Comparison of ENCODE assay signal across 21 mouse cellular contexts in the genomic region with DNA sequence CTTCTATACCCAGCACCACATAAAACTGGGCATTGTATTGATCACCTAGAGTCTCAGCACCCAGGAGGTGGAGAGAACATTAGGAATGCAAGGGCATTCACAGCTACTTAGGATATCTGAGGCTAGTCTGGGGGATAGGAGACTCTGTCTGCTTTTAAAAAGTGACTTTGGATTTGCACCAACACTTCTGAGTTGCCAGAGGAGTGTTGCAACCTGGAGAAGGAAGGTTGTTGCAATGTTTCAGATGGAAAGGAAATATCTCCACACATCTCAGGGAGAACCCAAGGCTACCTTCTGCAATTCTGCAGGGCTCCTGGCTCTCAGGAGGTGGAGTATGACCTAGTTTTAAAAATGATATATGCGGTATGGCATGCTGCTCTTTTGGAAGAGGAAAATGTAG. TPM values are rescaled to one million over a fixed set of nuclear protein-coding genes. Genes with fewer than 3 reads are reported as not detected.
DNase-seq lines count a peak whose midpoint lies in the region; ATAC-seq and TF ChIP-seq lines count a peak whose summit lies in the region.
"Had no signal": no experiment of that assay in that cellular context is flagged by ENCODE, and none has a peak within 500 bp of the region (broad histone marks: within the 10 kb centered on the region; RNA-seq: fewer than 3 reads in every experiment).

No protein-coding gene starts in this region.

- peak; percentile 45 for ATAC-seq in frontal cortex, adult (ENCODE audit: low TSS enrichment)
- ATAC-seq in stomach, postnatal 0 days (ENCODE audit: low FRiP score, low TSS enrichment), result no peak
- ATAC-seq: forebrain, embryonic 13.5 days; hindbrain, embryonic 16.5 days; intestine, embryonic 16.5 days; liver, embryonic 12.5 days; midbrain, embryonic 16.5 days had no signal

- H3K4me3 ChIP-seq in stomach, postnatal 0 days (ENCODE audit: low read depth, low read length), result no peak overlapping the region
- H3K4me3 ChIP-seq: erythroblast, embryonic 14.5 days; forebrain, embryonic 13.5 days; kidney, embryonic 15.5 days; liver, embryonic 12.5 days; neural tube, embryonic 15.5 days had no signal

- H3K27me3 ChIP-seq in stomach, postnatal 0 days (ENCODE audit: control insufficient read depth, insufficient read depth, low read length), result no peaks in the 10 kb centered on the region
- H3K27me3 ChIP-seq: kidney, embryonic 15.5 days; liver, embryonic 12.5 days; neural tube, embryonic 15.5 days had no signal

- H3K9ac ChIP-seq in stomach, postnatal 0 days (ENCODE audit: low read length), result no peak overlapping the region
- H3K9ac ChIP-seq: forebrain, embryonic 13.5 days; kidney, embryonic 15.5 days; liver, embryonic 12.5 days; neural tube, embryonic 15.5 days had no signal

- H3K4me2 ChIP-seq in stomach, postnatal 0 days (replicated peaks; ENCODE audit: low read depth), result no peak overlapping the region
- H3K4me2 ChIP-seq: forebrain, embryonic 13.5 days; kidney, embryonic 15.5 days; liver, embryonic 12.5 days; neural tube, embryonic 15.5 days had no signal

- H3K4me1 ChIP-seq in stomach, postnatal 0 days (replicated peaks; ENCODE audit: control insufficient read depth, insufficient read depth), result no peaks in the 10 kb centered on the region

- H3K36me3 ChIP-seq in stomach, postnatal 0 days (ENCODE audit: control insufficient read depth, insufficient read depth, low read length), result no peaks in the 10 kb centered on the region
- H3K36me3 ChIP-seq: kidney, embryonic 15.5 days; liver, embryonic 12.5 days; neural tube, embryonic 15.5 days had no signal

- no peak for TF ChIP-seq EP300 in stomach, postnatal 0 days (optimal IDR thresholded peaks at IDR 0.05)

- no peak for TF ChIP-seq CTCF in stomach, postnatal 0 days (IDR thresholded peaks at IDR 0.05; ENCODE audit: low read depth)

- DNase-seq in frontal cortex, postnatal 14 days (ENCODE audit: low spot score in 2 of 2), result no peak
- DNase-seq in lung, postnatal 25 days (ENCODE audit: low spot score), result peak; percentile 31
- no peak for DNase-seq in lung, postnatal 10 days
- peak; percentile 74 for DNase-seq in adipocyte (ENCODE audit: low spot score)
- no peak for DNase-seq in stomach, postnatal 0 days (ENCODE audit: low spot score)
- no peak for DNase-seq in yolk sac, embryonic 10.5 days (ENCODE audit: low spot score)
- DNase-seq: cerebellum, adult 9-10 months; heart, adult 18-20 months; kidney, postnatal 4 days; lung, adult 2 months; retina, postnatal 1 day; thymus, postnatal 25 days had no signal

- WGBS in stomach, postnatal 0 days, result 90% methylated on average over 1 of the region's 1 CpGs

- H3K27ac ChIP-seq in stomach, postnatal 0 days (replicated peaks), result peak overlapping the region; percentile 67
- H3K27ac ChIP-seq: forebrain, embryonic 13.5 days; kidney, embryonic 15.5 days; liver, embryonic 12.5 days; neural tube, embryonic 15.5 days had no signal

- H3K9me3 ChIP-seq in stomach, postnatal 0 days (ENCODE audit: control insufficient read depth, low read length), result no peaks in the 10 kb centered on the region
- H3K9me3 ChIP-seq: forebrain, embryonic 13.5 days; kidney, embryonic 15.5 days; liver, embryonic 12.5 days; neural tube, embryonic 15.5 days had no signal

RNA-seq across cellular contexts. Expression of gene Slain2, which starts 3.7 kb away (rescaled TPM):
- polyA plus RNA-seq in stomach, postnatal 0 days (2015; fragmentation: Nextera tagmentation; extraction: Ambion mirVana), result 10.0 and 11.5 TPM in 2 replicates

RNA-seq across cellular contexts. Expression of gene Tec, which starts 42.1 kb away (rescaled TPM):
- 9.5 and 9.6 TPM in 2 replicates for polyA plus RNA-seq in stomach, postnatal 0 days (2015; fragmentation: Nextera tagmentation; extraction: Ambion mirVana)
- polyA plus RNA-seq: erythroblast, embryonic 14.5 days had no signal

Comparison
In these comparisons a context has a peak if more than half of its experiments do, and no peak if none do; other contexts are left out.
1. DNase-seq: peak in lung, postnatal 25 days (single experiment) and adipocyte (single experiment); none in frontal cortex, postnatal 14 days (0 of 2), lung, postnatal 10 days (single experiment), stomach, postnatal 0 days (single experiment) and yolk sac, embryonic 10.5 days (single experiment).